Comparison of ENCODE assay signal across 7 mouse cellular contexts in genomic region chr13:21242408-21243125, GRCm38 (mm10). TPM values are rescaled to one million over a fixed set of nuclear protein-coding genes. Genes with fewer than 3 reads are reported as not detected.
A peak's percentile ranks its signal among the peaks of the same experiment; 100 is the strongest.
DNase-seq lines count a peak whose midpoint lies in the region; ATAC-seq lines count a peak whose summit lies in the region.

No protein-coding gene starts in this region.

- no peak overlapping the region for H3K9ac ChIP-seq in intestine, embryonic 15.5 days
- no peak overlapping the region for H3K9ac ChIP-seq in neural tube, embryonic 11.5 days (ENCODE audit: low read length)

- WGBS in intestine, embryonic 15.5 days, result 11% methylated on average over 16 of the region's 16 CpGs
- 4% methylated on average over 16 of the region's 16 CpGs for WGBS in neural tube, embryonic 11.5 days

- no peaks in the 10 kb centered on the region for H3K36me3 ChIP-seq in megakaryocyte, embryonic 14.5 days (replicated peaks; ENCODE audit: low read length)
- no peaks in the 10 kb centered on the region for H3K36me3 ChIP-seq in intestine, embryonic 15.5 days
- no peaks in the 10 kb centered on the region for H3K36me3 ChIP-seq in neural tube, embryonic 11.5 days (ENCODE audit: control insufficient read depth, insufficient read depth, low read length)

- H3K9me3 ChIP-seq in megakaryocyte, embryonic 14.5 days, result peaks cover 16% of the 10 kb centered on the region
- H3K9me3 ChIP-seq in intestine, embryonic 15.5 days, result no peaks in the 10 kb centered on the region
- no peaks in the 10 kb centered on the region for H3K9me3 ChIP-seq in neural tube, embryonic 11.5 days (ENCODE audit: control insufficient read depth, low read length)

- no peak for ATAC-seq in megakaryocyte, adult 5-6 weeks (ENCODE audit: poor library complexity, severe bottlenecking)
- no peak for ATAC-seq in intestine, embryonic 15.5 days
- no peak for ATAC-seq in neural tube, embryonic 11.5 days (ENCODE audit: insufficient read depth, low FRiP score, low TSS enrichment)

- peak overlapping the region; percentile 91 for H3K4me3 ChIP-seq in megakaryocyte, embryonic 14.5 days (replicated peaks)
- 0 out of 2 replicates have a peak overlapping the region, but pooled peaks have one; percentile 15 for H3K4me3 ChIP-seq in intestine, embryonic 15.5 days (replicated peaks)
- H3K4me3 ChIP-seq in neural tube, embryonic 11.5 days (ENCODE audit: low read depth, low read length), result peak overlapping the region; percentile 18

- H3K27ac ChIP-seq in intestine, embryonic 15.5 days, result no peak overlapping the region
- no peak overlapping the region for H3K27ac ChIP-seq in neural tube, embryonic 11.5 days (ENCODE audit: low read depth, low read length)

- peak overlapping the region; percentile 50 for H3K4me2 ChIP-seq in intestine, embryonic 15.5 days (replicated peaks)
- peak overlapping the region; percentile 29 for H3K4me2 ChIP-seq in neural tube, embryonic 11.5 days (ENCODE audit: low read depth)

- peak; percentile 63 for DNase-seq in embryo, embryonic 11 days
- no peak for DNase-seq in neural tube, embryonic 11.5 days (ENCODE audit: low spot score)
- no peak for DNase-seq in right cerebral cortex, postnatal 25 days
- no peak for DNase-seq in urinary bladder, postnatal 10 days (ENCODE audit: low spot score)

- H3K4me1 ChIP-seq in megakaryocyte, embryonic 14.5 days, result peaks cover 28% of the 10 kb centered on the region
- H3K4me1 ChIP-seq in intestine, embryonic 15.5 days (replicated peaks), result peaks cover 5% of the 10 kb centered on the region
- no peaks in the 10 kb centered on the region for H3K4me1 ChIP-seq in neural tube, embryonic 11.5 days (ENCODE audit: control insufficient read depth, insufficient read depth, low read length)

- H3K27me3 ChIP-seq in megakaryocyte, embryonic 14.5 days (replicated peaks), result peaks cover 27% of the 10 kb centered on the region
- no peaks in the 10 kb centered on the region for H3K27me3 ChIP-seq in intestine, embryonic 15.5 days (replicated peaks)
- peaks cover 3% of the 10 kb centered on the region; the same call in 1 of the 2 replicates for H3K27me3 ChIP-seq in neural tube, embryonic 11.5 days (ENCODE audit: control insufficient read depth, insufficient read depth, low read length)

RNA-seq across cellular contexts. Expression of gene Gpx5, which starts 50.0 kb away (rescaled TPM):
- not detected in 2 replicates for polyA plus RNA-seq in megakaryocyte, embryonic 14.5 days (2012; ENCODE audit: insufficient read depth, low replicate concordance)
- not detected in 2 replicates for total RNA-seq in megakaryocyte, adult 5-6 weeks (2015)
- total RNA-seq in megakaryocyte, adult 5-6 weeks (2017), result not detected in 2 replicates
- polyA plus RNA-seq in intestine, embryonic 15.5 days (2015; fragmentation: Nextera tagmentation; extraction: Ambion mirVana), result not detected in 2 replicates
- not detected in 2 replicates for polyA plus RNA-seq in neural tube, embryonic 11.5 days (2014; fragmentation: Nextera tagmentation; extraction: Ambion mirVana)

Comparison
In these comparisons a context has a peak if more than half of its experiments do, and no peak if none do; other contexts are left out.
1. H3K4me3 ChIP-seq: peak in every context shown above with its lines; median percentile 91 in megakaryocyte, embryonic 14.5 days; 18 in neural tube, embryonic 11.5 days; 15 in intestine, embryonic 15.5 days.